Mouse (Mus musculus): ENCODE measurements around the gene Tnxb. TPM values are rescaled to one million over a fixed set of nuclear protein-coding genes. Genes with fewer than 3 reads are reported as not detected.

Gene Tnxb
- polyA plus RNA-seq, 1 experiment from 2014 or later: 0.01 TPM

- peaks cover 9% of the 10 kb centered on the region; the same call in 1 of the 2 replicates for H3K4me1 ChIP-seq
- WGBS: 78% methylated on average over 26 of the region's 26 CpGs
- ATAC-seq (ENCODE audit: insufficient number of reproducible peaks, insufficient read depth, low FRiP score, low TSS enrichment): no peak
- H3K27me3 ChIP-seq: peaks cover 29% of the 10 kb centered on the region
- H3K36me3 ChIP-seq: no peaks in the 10 kb centered on the region
- no peaks in the 10 kb centered on the region for H3K9me3 ChIP-seq
- H3K9ac ChIP-seq: no peak overlapping the region
- 0 out of 2 replicates have a peak overlapping the region, but pooled peaks have one; percentile 2 for H3K4me2 ChIP-seq (replicated peaks)
- H3K4me3 ChIP-seq: no peak overlapping the region
- H3K27ac ChIP-seq: no peak overlapping the region
These were observed 9.9 kb downstream of the Tnxb start for GRCm38 (mm10) chr17:34680191-34680590.

DNA sequence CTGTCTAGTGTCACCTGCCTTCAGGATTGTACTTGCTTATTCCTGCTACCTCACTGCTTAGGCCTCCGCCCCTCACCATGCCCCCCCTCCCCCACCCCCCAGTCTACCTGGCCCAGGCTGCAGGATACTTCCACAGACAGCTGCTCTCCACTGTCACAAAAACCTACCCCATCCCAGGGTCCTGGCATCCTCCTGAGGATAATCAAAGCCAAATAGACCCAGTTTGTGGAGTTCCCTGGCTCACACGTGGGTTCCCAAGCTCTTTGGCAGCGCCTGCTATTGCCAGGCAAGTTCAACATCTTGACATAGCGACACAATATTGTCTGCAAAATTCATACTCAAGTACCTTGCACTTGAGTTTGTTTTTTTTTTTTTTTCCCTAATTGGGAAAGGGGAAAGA, 10.3 kb downstream of the Tnxb start:
- Histone ChIP-seq H3K4me2 (replicated peaks) (no peak overlapping the region), H3K4me3 (no peak overlapping the region), H3K36me3 (no peaks in the 10 kb centered on the region), H3K9ac (no peak overlapping the region), H3K9me3 (no peaks in the 10 kb centered on the region), H3K27ac (no peak overlapping the region), H3K27me3 (peaks cover 24% of the 10 kb centered on the region), H3K4me1 (peaks cover 6% of the 10 kb centered on the region; the same call in 1 of the 2 replicates)
- no peak for ATAC-seq (ENCODE audit: insufficient number of reproducible peaks, insufficient read depth, low FRiP score, low TSS enrichment)
- 86% methylated on average over 4 of the region's 4 CpGs for WGBS

GRCm38 (mm10) chr17:34681132-34681571, 10.8 kb downstream of the Tnxb start:
- H3K4me2 ChIP-seq (replicated peaks): no peak overlapping the region
- 74% methylated on average over 17 of the region's 17 CpGs for WGBS
- H3K9ac ChIP-seq: no peak overlapping the region
- H3K9me3 ChIP-seq: no peaks in the 10 kb centered on the region
- peaks cover 23% of the 10 kb centered on the region for H3K27me3 ChIP-seq
- no peak overlapping the region for H3K27ac ChIP-seq
- no peak for ATAC-seq (ENCODE audit: insufficient number of reproducible peaks, insufficient read depth, low FRiP score, low TSS enrichment)
- H3K4me1 ChIP-seq: peaks cover 5% of the 10 kb centered on the region; the same call in 1 of the 2 replicates
- H3K4me3 ChIP-seq: no peak overlapping the region
- no peaks in the 10 kb centered on the region for H3K36me3 ChIP-seq

- H3K4me1 ChIP-seq: peaks cover 5% of the 10 kb centered on the region; the same call in 1 of the 2 replicates
- H3K27me3 ChIP-seq: peaks cover 23% of the 10 kb centered on the region
- no peak overlapping the region for H3K4me3 ChIP-seq
- H3K9ac ChIP-seq: no peak overlapping the region
- no peaks in the 10 kb centered on the region for H3K36me3 ChIP-seq
- 67% methylated on average over 11 of the region's 11 CpGs for WGBS
- no peak overlapping the region for H3K4me2 ChIP-seq (replicated peaks)
- ATAC-seq (ENCODE audit: insufficient number of reproducible peaks, insufficient read depth, low FRiP score, low TSS enrichment): no peak
- H3K9me3 ChIP-seq: no peaks in the 10 kb centered on the region
- H3K27ac ChIP-seq: no peak overlapping the region
These were observed 11.7 kb downstream of the Tnxb start for GRCm38 (mm10) chr17:34681881-34682536.

DNA sequence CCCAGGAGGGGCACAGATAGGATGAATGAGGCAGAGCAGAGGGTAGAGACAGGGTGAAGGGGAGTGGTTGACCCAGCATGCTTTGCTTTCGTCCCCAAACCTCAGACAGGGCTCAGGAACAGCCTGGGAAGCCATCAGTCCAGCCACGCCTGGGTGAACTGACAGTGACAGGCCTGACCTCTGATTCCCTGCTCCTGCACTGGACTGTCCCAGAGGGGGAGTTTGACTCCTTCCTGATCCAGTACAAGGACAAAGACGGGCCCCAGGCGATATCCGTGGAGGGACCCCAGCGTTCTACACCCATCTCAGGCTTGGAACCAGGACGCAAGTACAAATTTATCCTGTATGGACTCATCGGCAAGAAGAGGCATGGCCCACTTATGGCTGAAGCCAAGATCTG, 12.8 kb downstream of the Tnxb start:
- 75% methylated on average over 8 of the region's 8 CpGs for WGBS
- ATAC-seq (ENCODE audit: insufficient number of reproducible peaks, insufficient read depth, low FRiP score, low TSS enrichment): no peak
- no peak overlapping the region for H3K4me2 ChIP-seq (replicated peaks)

DNA sequence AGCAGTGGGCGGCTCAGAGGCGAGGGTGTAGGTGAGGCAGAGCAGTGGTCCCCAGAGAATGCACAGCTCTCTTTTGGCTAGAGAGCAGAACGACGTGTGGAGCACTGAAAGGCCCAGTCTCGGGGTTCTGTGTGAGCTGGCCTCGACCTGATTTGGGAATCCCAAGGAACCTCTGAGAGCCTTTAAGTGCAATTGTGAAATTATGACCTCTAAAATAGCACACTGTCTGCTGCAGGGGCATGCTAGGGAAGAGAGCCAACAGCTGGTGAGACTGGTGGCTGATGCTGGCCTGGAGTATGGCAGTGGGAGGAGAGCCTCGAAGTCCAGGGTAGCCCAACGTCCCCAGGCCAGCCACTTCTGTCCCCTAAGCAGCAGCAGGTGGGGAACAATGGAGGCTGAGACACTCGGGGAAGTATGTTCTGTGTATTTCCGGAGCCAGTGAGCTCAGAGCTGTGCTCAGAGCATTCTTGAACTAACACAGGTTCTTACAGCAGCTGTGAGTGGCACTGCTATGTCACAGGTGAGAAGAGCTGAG, 13.4 kb downstream of the Tnxb start:
- peaks cover 5% of the 10 kb centered on the region; the same call in 1 of the 2 replicates for H3K4me1 ChIP-seq
- no peak overlapping the region for H3K27ac ChIP-seq
- H3K27me3 ChIP-seq: peaks cover 19% of the 10 kb centered on the region
- WGBS: 68% methylated on average over 10 of the region's 10 CpGs
- no peaks in the 10 kb centered on the region for H3K9me3 ChIP-seq
- no peaks in the 10 kb centered on the region for H3K36me3 ChIP-seq
- H3K9ac ChIP-seq: no peak overlapping the region
- H3K4me3 ChIP-seq: no peak overlapping the region
- ATAC-seq (ENCODE audit: insufficient number of reproducible peaks, insufficient read depth, low FRiP score, low TSS enrichment): no peak
- no peak overlapping the region for H3K4me2 ChIP-seq (replicated peaks)

More for the DNA sequence above, 12.8 kb downstream of the Tnxb start:
- no peak overlapping the region for H3K9ac ChIP-seq
- H3K36me3 ChIP-seq: no peaks in the 10 kb centered on the region
- H3K27me3 ChIP-seq: peaks cover 23% of the 10 kb centered on the region
- no peaks in the 10 kb centered on the region for H3K9me3 ChIP-seq
- H3K4me3 ChIP-seq: no peak overlapping the region
- H3K4me1 ChIP-seq: peaks cover 5% of the 10 kb centered on the region; the same call in 1 of the 2 replicates
- no peak overlapping the region for H3K27ac ChIP-seq

DNA sequence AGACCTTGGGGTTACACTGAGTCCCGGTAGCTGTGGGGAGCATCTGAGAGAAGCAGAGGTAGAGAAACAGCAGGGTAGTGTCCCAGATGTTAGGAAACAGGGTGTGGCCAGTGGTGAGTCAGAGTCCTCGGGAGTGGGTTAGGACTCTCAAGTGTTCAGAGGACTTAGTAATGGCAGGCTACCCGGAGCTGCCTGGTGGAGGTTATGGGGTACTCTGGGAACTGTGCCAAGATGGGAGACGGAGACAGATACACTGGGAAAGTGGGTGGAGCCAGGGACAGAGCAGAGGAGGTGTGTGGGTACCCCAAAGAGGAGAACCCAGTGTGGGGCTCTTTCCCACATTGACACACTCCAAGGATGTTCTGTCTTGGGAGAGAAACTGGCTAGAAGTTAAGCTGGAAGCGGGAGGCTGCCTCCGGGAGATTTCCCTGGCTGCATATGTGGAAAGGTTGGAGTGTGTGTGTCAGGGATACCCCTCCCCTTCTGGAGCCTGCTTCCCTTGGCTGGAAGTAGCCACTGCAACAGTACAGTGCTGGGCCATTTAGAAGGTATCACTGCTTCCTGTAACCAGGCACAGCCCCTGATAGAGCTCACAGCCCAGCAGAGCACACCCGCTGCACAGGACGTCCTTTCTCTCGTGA, 14.0 kb downstream of the Tnxb start:
- H3K27me3 ChIP-seq: peaks cover 13% of the 10 kb centered on the region
- H3K4me3 ChIP-seq: no peak overlapping the region
- H3K4me1 ChIP-seq: peaks cover 5% of the 10 kb centered on the region; the same call in 1 of the 2 replicates
- WGBS: 69% methylated on average over 9 of the region's 9 CpGs
- no peaks in the 10 kb centered on the region for H3K36me3 ChIP-seq
- no peak overlapping the region for H3K4me2 ChIP-seq (replicated peaks)
- ATAC-seq (ENCODE audit: insufficient number of reproducible peaks, insufficient read depth, low FRiP score, low TSS enrichment): no peak
- H3K27ac ChIP-seq: no peak overlapping the region
- no peak overlapping the region for H3K9ac ChIP-seq
- H3K9me3 ChIP-seq: no peaks in the 10 kb centered on the region

GRCm38 (mm10) chr17:34685120-34686110, 15.1 kb downstream of the Tnxb start:
- H3K4me2 ChIP-seq (replicated peaks): no peak overlapping the region
- H3K4me3 ChIP-seq: no peak overlapping the region
- peaks cover 5% of the 10 kb centered on the region; the same call in 1 of the 2 replicates for H3K4me1 ChIP-seq
- 79% methylated on average over 28 of the region's 28 CpGs for WGBS
- no peaks in the 10 kb centered on the region for H3K9me3 ChIP-seq
- ATAC-seq (ENCODE audit: insufficient number of reproducible peaks, insufficient read depth, low FRiP score, low TSS enrichment): no peak
- H3K27ac ChIP-seq: no peak overlapping the region
- no peak overlapping the region for H3K9ac ChIP-seq
- H3K36me3 ChIP-seq: no peaks in the 10 kb centered on the region
- peaks cover 3% of the 10 kb centered on the region; the same call in 1 of the 2 replicates for H3K27me3 ChIP-seq

DNA sequence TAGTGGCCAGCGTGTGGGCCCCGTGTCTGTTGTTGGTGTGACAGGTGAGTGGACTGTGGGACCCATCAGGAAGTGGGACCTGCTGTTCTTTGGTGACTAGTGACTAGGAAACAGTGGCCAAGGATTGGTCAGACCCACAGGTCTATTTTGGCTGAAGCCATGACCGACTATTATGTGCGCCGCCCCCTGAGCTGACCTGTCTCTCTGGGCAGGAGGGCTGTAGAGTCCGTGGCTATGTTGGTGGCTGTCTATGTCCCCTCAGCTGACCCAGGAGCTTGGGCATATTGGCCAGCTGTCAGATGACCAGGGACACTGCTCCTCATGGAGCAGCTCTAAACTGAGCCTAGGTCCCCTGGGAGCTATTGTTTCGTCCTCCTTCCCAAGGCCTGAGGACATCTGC, 18.6 kb downstream of the Tnxb start:
- H3K4me2 ChIP-seq (replicated peaks): no peak overlapping the region
- WGBS: 94% methylated on average over 7 of the region's 7 CpGs
- H3K27me3 ChIP-seq: no peaks in the 10 kb centered on the region; the same call in 1 of the 2 replicates
- H3K27ac ChIP-seq: no peak overlapping the region
- no peaks in the 10 kb centered on the region for H3K9me3 ChIP-seq
- no peaks in the 10 kb centered on the region for H3K36me3 ChIP-seq
- ATAC-seq (ENCODE audit: insufficient number of reproducible peaks, insufficient read depth, low FRiP score, low TSS enrichment): no peak
- no peak overlapping the region for H3K4me3 ChIP-seq
- H3K4me1 ChIP-seq: peaks cover 6% of the 10 kb centered on the region; the same call in 1 of the 2 replicates
- no peak overlapping the region for H3K9ac ChIP-seq

DNA sequence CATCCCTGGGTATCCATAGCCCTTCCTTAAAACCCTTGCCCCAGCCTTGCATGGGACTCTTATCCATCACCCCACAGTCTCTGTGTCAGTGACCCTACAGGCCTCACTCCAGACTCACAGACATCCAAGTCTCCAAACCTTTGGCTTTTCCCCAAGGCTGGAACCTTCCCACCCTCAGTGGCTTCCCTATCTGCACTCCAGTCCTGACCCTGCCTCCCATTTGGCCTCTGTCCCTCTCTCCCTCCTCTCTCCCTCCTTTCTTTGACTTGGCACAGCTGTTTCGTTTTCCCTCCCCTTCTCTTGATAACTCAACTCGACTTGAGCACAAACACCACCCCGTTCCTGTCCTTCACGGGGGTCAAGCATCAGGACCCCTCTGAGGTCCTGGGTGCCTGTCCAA, 20.1 kb downstream of the Tnxb start:
- no peak overlapping the region for H3K27ac ChIP-seq
- H3K36me3 ChIP-seq: no peaks in the 10 kb centered on the region
- peaks cover 3% of the 10 kb centered on the region; the same call in 1 of the 2 replicates for H3K4me1 ChIP-seq
- no peak overlapping the region for H3K4me3 ChIP-seq
- no peak overlapping the region for H3K9ac ChIP-seq
- H3K4me2 ChIP-seq (replicated peaks): no peak overlapping the region
- 69% methylated on average over 4 of the region's 4 CpGs for WGBS
- H3K27me3 ChIP-seq: no peaks in the 10 kb centered on the region
- ATAC-seq (ENCODE audit: insufficient number of reproducible peaks, insufficient read depth, low FRiP score, low TSS enrichment): no peak
- no peaks in the 10 kb centered on the region for H3K9me3 ChIP-seq

GRCm38 (mm10) chr17:34692906-34693305, 22.6 kb downstream of the Tnxb start:
- Histone ChIP-seq H3K9me3 (no peaks in the 10 kb centered on the region), H3K27me3 (no peaks in the 10 kb centered on the region), H3K27ac (no peak overlapping the region), H3K36me3 (no peaks in the 10 kb centered on the region), H3K4me3 (no peak overlapping the region), H3K9ac (no peak overlapping the region), H3K4me1 (peaks cover 3% of the 10 kb centered on the region; the same call in 1 of the 2 replicates), H3K4me2 (replicated peaks) (no peak overlapping the region)
- WGBS: 66% methylated on average over 7 of the region's 7 CpGs
- ATAC-seq (ENCODE audit: insufficient number of reproducible peaks, insufficient read depth, low FRiP score, low TSS enrichment): no peak

Measured in embryonic facial prominence, embryonic 12.5 days (tissue).